Mouse (Mus musculus): Measurements from ENCODE around the gene Nhlh2.

DNA sequence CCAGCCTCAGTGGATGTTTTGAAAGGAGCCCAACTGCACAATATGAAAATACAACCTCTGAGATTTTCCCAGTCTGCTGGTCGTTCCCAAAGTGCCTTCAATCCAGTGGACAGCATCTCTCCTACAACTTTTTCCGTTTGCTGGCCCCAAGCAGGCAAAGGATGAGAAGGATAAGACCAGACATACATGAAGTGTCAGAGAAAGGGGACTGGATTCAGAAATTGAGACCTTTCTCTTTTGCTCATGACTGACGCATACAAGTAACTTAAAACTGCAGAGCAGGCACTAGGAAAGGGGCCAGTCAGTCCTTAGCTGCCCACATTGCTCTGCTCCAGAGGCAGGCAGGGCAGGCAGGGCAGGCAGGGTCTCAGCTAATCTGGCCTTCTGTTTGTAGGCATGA lies 19.7 kb upstream of the Nhlh2 start:
- TF ChIP-seq CTCF (IDR thresholded peaks at IDR 0.05; ENCODE audit: borderline replicate concordance, insufficient read depth, low read depth, low read length) (no peak), POLR2A (IDR thresholded peaks at IDR 0.05; ENCODE audit: borderline replicate concordance, insufficient read depth, low read length) (no peak)

All from cerebellum, adult 2 months (tissue).